Mouse (Mus musculus) urinary bladder, postnatal 25 days (tissue): ENCODE data around the gene Emc8.

ENCODE experiments used
- DNase-seq: peaks from one replicate; pipeline ENCODE4 v3.0.0; 2022; ENCODE audit warnings: low spot score

Gene Emc8

GRCm38 (mm10) chr8:120641245-120641644, 27.1 kb downstream of the Emc8 start:
- no peak for DNase-seq

DNA sequence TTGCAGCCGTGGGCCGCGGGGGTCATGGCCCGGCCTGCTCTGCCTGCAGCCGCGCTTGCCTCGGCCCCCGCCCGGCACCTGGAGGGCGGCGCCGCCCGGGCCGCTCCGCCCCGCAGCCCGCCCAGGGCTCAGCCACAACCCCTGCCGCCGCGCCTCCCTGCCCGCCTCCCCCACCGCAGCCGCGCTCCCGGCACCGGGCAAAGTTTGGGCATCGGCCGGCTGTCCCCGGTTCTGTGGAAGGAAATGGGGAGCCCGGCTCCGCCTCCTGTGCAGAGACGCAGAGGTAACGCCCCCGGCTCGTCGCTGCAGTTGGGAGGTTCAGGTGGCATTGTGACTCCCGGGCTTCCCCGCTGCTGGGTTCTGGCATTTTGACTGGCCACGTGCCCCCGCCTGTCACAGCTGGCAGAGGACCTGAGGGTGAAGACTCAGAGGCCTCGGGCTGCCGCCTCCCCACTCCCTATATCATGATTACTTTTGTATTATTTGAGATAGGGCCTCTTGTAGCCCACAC, 34.0 kb downstream of the Emc8 start:
- DNase-seq: peak; percentile 30

DNA sequence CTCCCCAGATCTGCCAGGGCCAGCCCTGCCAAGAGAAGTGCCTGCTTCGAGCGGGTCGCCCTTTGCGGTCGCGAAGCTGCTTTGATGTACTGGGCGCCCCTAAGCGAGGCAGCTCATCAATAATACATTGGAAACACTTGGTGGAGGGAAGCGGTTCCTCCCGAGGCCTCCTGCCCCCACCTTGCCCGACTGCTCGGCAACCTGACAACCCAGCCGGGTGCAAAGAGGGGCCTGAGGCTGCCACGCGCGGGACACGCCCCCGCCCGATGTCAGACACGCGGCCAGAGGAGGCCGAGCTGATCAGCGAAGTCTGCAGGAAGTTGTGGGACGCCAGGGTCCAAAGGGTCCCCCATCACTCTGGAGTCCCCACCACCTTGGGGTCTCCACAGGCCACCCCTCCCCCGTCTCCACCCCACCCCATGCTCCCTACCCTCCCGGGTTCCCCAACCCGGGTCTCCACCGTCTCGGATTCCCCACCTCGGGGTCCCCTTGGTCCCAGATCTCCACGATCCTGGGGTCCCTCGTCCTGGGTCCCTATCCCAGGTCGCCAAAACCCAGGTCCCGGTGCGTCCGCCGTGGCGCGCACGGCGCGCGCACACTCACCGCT, 34.6 kb downstream of the Emc8 start:
- DNase-seq: no peak

DNA sequence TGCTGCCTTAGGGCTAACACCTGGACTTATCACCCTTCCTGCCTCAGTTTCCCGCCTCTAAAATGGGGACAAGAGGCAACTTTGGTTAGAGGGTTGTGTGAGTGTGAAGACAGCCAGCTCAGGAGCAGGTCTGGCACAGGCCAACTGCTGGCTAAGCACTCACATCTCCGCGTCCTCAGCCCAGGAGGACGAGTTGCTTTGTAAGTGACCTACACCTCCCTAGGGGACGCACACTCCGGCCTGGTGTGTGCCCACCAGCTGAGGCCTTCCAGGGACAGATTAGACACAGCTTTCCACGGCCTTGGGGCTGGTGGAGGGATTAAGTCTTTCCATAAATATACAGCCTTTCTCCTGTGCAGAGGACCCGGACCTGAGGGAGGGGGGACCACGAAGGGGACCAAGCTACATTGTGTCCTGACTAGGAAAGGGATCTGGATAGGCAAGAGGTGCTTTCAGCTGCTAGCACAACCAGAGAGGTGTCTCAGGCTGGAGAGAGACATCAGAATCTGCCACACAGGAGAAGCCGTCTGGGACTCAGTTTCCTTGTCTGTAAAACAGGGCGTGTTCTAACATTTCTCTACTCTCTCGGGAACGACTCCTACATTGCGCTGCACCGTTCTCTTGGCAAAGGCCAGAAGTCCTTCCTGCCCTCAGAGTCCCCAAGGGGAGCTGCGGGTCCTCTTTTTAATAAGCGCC, 35.3 kb downstream of the Emc8 start:
- no peak for DNase-seq

GRCm38 (mm10) chr8:120631441-120632375, 36.7 kb downstream of the Emc8 start:
- no peak for DNase-seq

- DNase-seq: no peak
These were observed 37.5 kb downstream of the Emc8 start for GRCm38 (mm10) chr8:120630848-120631247.

- DNase-seq: no peak
These were observed 38.3 kb downstream of the Emc8 start for GRCm38 (mm10) chr8:120630031-120630430.

DNA sequence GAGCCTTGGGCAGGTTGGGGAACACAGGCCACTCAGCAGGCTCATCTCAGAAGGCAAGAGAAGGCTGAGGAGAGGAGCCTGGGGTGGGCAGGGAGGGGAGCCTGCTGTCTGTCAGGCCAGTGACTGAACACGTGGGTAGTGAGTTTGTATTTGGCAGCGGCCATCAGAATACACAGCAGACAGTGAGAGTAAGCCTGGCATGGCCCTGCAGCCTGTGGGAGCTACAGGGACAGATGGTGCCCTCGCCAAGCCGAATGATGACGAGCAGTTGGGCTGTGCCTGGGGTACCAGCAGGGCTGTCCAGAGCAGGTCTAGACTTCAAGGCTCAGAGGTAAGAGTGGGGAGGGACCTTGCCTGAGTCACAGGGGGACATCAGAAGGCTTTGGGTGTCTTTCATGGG, 41.1 kb downstream of the Emc8 start:
- DNase-seq: no peak

DNA sequence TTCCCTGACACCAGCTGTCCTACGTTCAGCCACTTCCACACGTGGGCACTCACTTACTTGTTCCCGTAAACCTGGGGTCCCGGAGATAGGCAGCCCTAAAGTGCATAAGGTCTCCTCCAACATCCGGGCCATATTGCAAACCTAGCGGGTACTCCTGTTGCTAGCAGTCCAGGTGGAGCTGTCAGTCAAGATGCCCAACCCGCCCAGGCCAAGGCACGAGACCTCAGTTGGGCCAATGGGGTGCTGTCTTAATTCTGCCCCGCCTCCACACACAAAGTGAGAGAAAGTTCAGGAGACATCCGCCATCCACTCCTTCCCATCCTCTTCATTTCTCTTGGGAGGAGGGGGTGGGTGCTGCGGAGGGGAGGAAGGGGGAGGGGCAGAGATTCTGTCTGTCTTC, 41.9 kb downstream of the Emc8 start:
- no peak for DNase-seq

GRCm38 (mm10) chr8:120623608-120624007, 44.8 kb downstream of the Emc8 start:
- no peak for DNase-seq

- DNase-seq: no peak
These were observed 46.2 kb downstream of the Emc8 start for GRCm38 (mm10) chr8:120622161-120622560.

- no peak for DNase-seq
These were observed 47.9 kb downstream of the Emc8 start for GRCm38 (mm10) chr8:120620441-120620840.

GRCm38 (mm10) chr8:120619235-120620180, 48.9 kb downstream of the Emc8 start:
- DNase-seq: no peak

DNA sequence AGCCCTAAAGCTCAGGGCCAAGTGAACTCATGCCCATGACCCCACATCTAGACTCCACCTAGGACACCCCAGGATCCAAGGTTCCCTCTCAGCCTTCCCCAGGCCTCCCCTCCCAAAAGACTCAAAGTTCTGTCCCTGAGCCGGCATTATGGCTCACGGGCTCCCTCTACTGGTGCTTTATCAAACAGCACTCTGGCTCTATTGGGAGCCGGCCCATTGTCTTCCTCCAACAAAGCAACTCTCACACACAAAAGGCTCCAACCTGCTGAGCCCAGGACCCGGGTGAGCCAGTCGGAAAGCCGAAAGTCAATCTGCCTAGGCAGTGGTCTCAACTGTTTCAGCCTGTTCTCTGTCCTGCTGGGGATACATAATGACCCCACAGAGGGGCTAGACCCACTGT, 50.3 kb downstream of the Emc8 start:
- peak; percentile 58 for DNase-seq

DNA sequence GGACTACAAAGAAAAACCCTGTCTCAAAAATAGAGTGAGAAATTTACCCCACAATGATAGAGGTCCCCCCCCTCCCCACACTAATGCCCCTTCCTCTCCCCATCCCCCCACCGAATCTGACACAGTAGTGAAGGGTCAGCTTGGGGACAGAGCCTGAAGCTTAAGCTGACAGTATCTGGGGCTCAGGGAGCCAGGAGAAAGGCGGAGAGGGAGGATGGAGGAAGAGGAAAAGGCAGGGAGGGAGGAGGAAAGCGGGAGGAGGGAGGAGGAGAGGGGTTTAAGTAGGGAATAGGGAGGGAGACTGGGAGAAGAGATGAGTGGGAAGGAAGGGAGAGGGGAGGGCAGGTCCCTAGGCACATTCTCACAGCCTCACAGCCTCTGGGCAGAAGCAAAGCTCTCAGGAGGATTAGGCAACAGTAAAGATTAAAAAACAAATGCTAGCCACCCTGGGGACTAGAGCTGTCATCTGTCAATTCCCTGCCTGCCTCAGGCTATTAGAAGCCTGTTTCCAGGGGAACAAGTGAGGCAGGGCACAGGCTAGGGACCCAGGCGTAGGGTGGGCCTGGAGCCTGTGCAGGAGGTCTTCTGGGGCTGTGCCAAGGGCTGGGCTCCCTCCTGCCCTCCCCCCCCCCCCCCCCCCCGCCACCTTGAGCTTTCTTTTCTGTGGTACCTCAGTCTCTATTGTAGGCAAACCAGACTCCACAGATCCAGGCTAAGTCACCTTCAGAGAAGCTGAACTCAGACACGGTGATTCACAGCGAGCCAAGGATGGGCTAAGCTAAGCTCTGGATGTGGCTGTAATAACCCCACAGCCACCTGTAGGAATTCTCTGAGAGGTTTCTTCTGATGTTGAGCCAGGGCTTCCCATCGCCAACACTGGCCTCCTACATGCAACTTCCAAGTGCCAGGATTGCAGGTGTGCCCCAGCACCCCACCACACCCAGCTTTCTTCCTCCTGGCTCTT, 51.4 kb downstream of the Emc8 start:
- no peak for DNase-seq

- no peak for DNase-seq
These were observed 53.9 kb downstream of the Emc8 start for GRCm38 (mm10) chr8:120614491-120614890.

DNA sequence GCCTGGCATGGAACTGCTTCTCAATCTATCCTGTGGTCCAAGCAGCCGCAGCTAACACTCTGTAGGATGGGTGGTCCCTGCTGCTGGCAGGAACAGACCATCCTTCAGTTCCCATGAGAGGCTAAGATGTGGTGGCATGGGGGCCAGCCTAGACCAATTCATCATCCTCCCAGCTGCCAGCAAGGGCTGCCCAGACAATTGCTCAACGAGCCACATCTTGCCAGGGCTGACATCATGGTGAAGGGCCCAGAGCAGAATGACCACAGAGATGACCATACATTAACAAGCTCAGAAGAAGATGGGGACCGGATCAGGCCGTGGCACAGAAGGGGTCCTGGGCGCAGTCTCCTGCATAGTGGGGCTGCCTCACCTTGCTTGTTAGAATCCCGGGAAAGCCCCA, 57.5 kb downstream of the Emc8 start:
- no peak for DNase-seq

- DNase-seq: peak; percentile 74
These were observed 60.5 kb downstream of the Emc8 start for GRCm38 (mm10) chr8:120607885-120608284.

GRCm38 (mm10) chr8:120607460-120607859, 60.9 kb downstream of the Emc8 start:
- DNase-seq: no peak
